8 mouse cellular contexts compared by ENCODE assay signal in genomic region chr1:130633761-130634410, GRCm38 (mm10). TPM values are rescaled to one million over a fixed set of nuclear protein-coding genes. Genes with fewer than 3 reads are reported as not detected.
DNase-seq lines count a peak whose midpoint lies in the region; ATAC-seq and TF ChIP-seq lines count a peak whose summit lies in the region.

No protein-coding gene starts in this region.

- in situ Hi-C loops in ES-E14 (cut with MboI; ENCODE audit: low sequenced_read_pairs in 2 of 2, unreplicated experiment in 2 of 2) = no loop called here

- intact Hi-C loops in heart, postnatal 25 days (cut with DNase I) = loop anchor here (1.0 to 5.0 kb wide), 2 partner anchors 57 to 86 kb away; no protein-coding TSS in a partner anchor

- peak; percentile 61 for DNase-seq in ES-E14 (ENCODE audit: low read depth, low spot score)
- peak; percentile 63 for DNase-seq in c-Kit-positive CD71-negative TER-119-negative erythroid progenitor cells, embryonic 14.5 days (ENCODE audit: low read depth)
- peak; percentile 12 for DNase-seq in heart, postnatal 25 days (ENCODE audit: low spot score)
- DNase-seq in layer of hippocampus, postnatal 10 days (ENCODE audit: low spot score in 2 of 2) = peak; percentile 82 to 84
- peak; percentile 80 for DNase-seq in lung, postnatal 14 days
- DNase-seq in right cerebral cortex, postnatal 10 days (ENCODE audit: low spot score in 2 of 2) = peak; percentile 69 to 81
- DNase-seq in urinary bladder, postnatal 10 days (ENCODE audit: low spot score) = peak; percentile 63

- no peak overlapping the region for H3K9ac ChIP-seq in ES-E14 (ENCODE audit: insufficient read depth, low read depth, low read length, poor library complexity, severe bottlenecking)
- H3K9ac ChIP-seq in forebrain, embryonic 16.5 days (replicated peaks; ENCODE audit: low read depth, low read length) = no peak overlapping the region

- no peaks in the 10 kb centered on the region for H3K4me1 ChIP-seq in ES-E14 (ENCODE audit: control insufficient read depth in 2 of 2, insufficient read depth in 2 of 2, low read length in 2 of 2, poor library complexity in 1 of 2)
- H3K4me1 ChIP-seq in forebrain, embryonic 16.5 days (replicated peaks; ENCODE audit: control insufficient read depth, insufficient read depth, low read length) = no peaks in the 10 kb centered on the region

- no peak overlapping the region for H3K27ac ChIP-seq in ES-E14 (ENCODE audit: insufficient read depth, low read depth, low read length, poor library complexity, severe bottlenecking)
- H3K27ac ChIP-seq in forebrain, embryonic 16.5 days (ENCODE audit: low read length) = no peak overlapping the region

- no peaks in the 10 kb centered on the region for H3K36me3 ChIP-seq in ES-E14 (ENCODE audit: control insufficient read depth, insufficient read depth, low read length, poor library complexity, severe bottlenecking)
- no peaks in the 10 kb centered on the region for H3K36me3 ChIP-seq in forebrain, embryonic 16.5 days (ENCODE audit: control insufficient read depth, insufficient read depth)

- H3K9me3 ChIP-seq in ES-E14 (ENCODE audit: control insufficient read depth, insufficient read depth, low read depth, low read length) = no peaks in the 10 kb centered on the region
- H3K9me3 ChIP-seq in forebrain, embryonic 16.5 days (ENCODE audit: control insufficient read depth, low read length) = no peaks in the 10 kb centered on the region

- no peak overlapping the region for H3K4me3 ChIP-seq in ES-E14 (ENCODE audit: insufficient read depth in 1 of 2, low read depth in 1 of 2, low read length in 2 of 2, poor library complexity in 1 of 2, severe bottlenecking in 1 of 2)
- H3K4me3 ChIP-seq in forebrain, embryonic 16.5 days (replicated peaks; ENCODE audit: low read length) = no peak overlapping the region

- WGBS in forebrain, embryonic 16.5 days = 32% methylated on average over 16 of the region's 16 CpGs

- peak; percentile 59 for ATAC-seq in forebrain, embryonic 16.5 days

- H3K27me3 ChIP-seq in forebrain, embryonic 16.5 days (replicated peaks; ENCODE audit: control insufficient read depth, insufficient read depth, low read length) = no peaks in the 10 kb centered on the region

- H3K4me2 ChIP-seq in forebrain, embryonic 16.5 days (ENCODE audit: low read length) = no peak overlapping the region

TF ChIP-seq in ES-E14, 5 proteins besides CTCF, POLR2A, EP300 and RAD21:
- peak; percentile 82 for TF ChIP-seq ZC3H11A (IDR thresholded peaks at IDR 0.05; ENCODE audit: borderline replicate concordance, low read depth, low read length)
- no peak for TF ChIP-seq MAFK (IDR thresholded peaks at IDR 0.05; ENCODE audit: insufficient read depth, low read depth, low read length)

RNA-seq across cellular contexts. Expression of gene Zp3r, which starts 4.5 kb away (rescaled TPM):
- not detected in 2 replicates for total RNA-seq in ES-E14 (2012; rRNA removed)
- polyA plus RNA-seq in forebrain, embryonic 16.5 days (2015; fragmentation: Nextera tagmentation; extraction: Ambion mirVana) = not detected in 2 replicates
- not detected for total RNA-seq in heart, postnatal 25 days (2021)
- total RNA-seq in layer of hippocampus, postnatal 10 days (2021) = not detected

RNA-seq across cellular contexts. Expression of gene C4bp, which starts 27.5 kb away (rescaled TPM):
- total RNA-seq in ES-E14 (2012; rRNA removed) = not detected in 2 replicates
- polyA plus RNA-seq in forebrain, embryonic 16.5 days (2015; fragmentation: Nextera tagmentation; extraction: Ambion mirVana) = not detected in 2 replicates
- not detected for total RNA-seq in heart, postnatal 25 days (2021)
- total RNA-seq in layer of hippocampus, postnatal 10 days (2021) = 1 to 10 TPM; 1.1 to 1.2 TPM

Comparison
In these comparisons a context has a peak if more than half of its experiments do, and no peak if none do; other contexts are left out.
1. DNase-seq: peak in every context shown above with its lines; median percentile 83 in layer of hippocampus, postnatal 10 days; 80 in lung, postnatal 14 days; 75 in right cerebral cortex, postnatal 10 days; 63 in c-Kit-positive CD71-negative TER-119-negative erythroid progenitor cells, embryonic 14.5 days; 63 in urinary bladder, postnatal 10 days; 61 in ES-E14; 12 in heart, postnatal 25 days.